8 mouse cellular contexts compared by ENCODE assay signal in genomic region chr2:35978276-35978933, GRCm38 (mm10). TPM values are rescaled to one million over a fixed set of nuclear protein-coding genes. Genes with fewer than 3 reads are reported as not detected.
DNase-seq lines count a peak whose midpoint lies in the region; ATAC-seq and TF ChIP-seq lines count a peak whose summit lies in the region.

No protein-coding gene starts in this region.

- peak overlapping the region; percentile 87 for H3K4me2 ChIP-seq in kidney, embryonic 14.5 days (replicated peaks; ENCODE audit: low read depth, low read length)
- peak overlapping the region; percentile 99 for H3K4me2 ChIP-seq in lung, postnatal 0 days (replicated peaks; ENCODE audit: low read depth, low read length)
- H3K4me2 ChIP-seq in stomach, embryonic 15.5 days: peak overlapping the region; percentile 90

- no peak for ATAC-seq in kidney, embryonic 14.5 days (ENCODE audit: low FRiP score, low TSS enrichment)
- peak; percentile 18 for ATAC-seq in lung, postnatal 0 days
- no peak for ATAC-seq in stomach, embryonic 15.5 days (ENCODE audit: insufficient read depth, low FRiP score, low read depth)

- WGBS in kidney, embryonic 14.5 days: 22% methylated on average over 15 of the region's 15 CpGs
- WGBS in lung, postnatal 0 days: 9% methylated on average over 15 of the region's 15 CpGs
- 21% methylated on average over 15 of the region's 15 CpGs for WGBS in stomach, embryonic 15.5 days

- H3K36me3 ChIP-seq in kidney, embryonic 14.5 days (ENCODE audit: control insufficient read depth, insufficient read depth, low read length): no peaks in the 10 kb centered on the region
- no peaks in the 10 kb centered on the region for H3K36me3 ChIP-seq in lung, postnatal 0 days (ENCODE audit: insufficient read depth, low read length)
- H3K36me3 ChIP-seq in stomach, embryonic 15.5 days: no peaks in the 10 kb centered on the region

- DNase-seq in retina, postnatal 1 day: peak; percentile 38
- no peak for DNase-seq in retina, embryonic 14.5 days (ENCODE audit: low spot score)
- peak; percentile 62 for DNase-seq in ZHBTc4 (ENCODE audit: low read depth, low spot score)
- peak; percentile 73 for DNase-seq in lung, postnatal 0 days (ENCODE audit: low spot score)
- no peak for DNase-seq in testis, postnatal 14 days (ENCODE audit: low spot score)

- peak overlapping the region; percentile 72 for H3K4me3 ChIP-seq in embryonic fibroblast, embryonic 13.5 days (ENCODE audit: insufficient read depth, low read length)
- H3K4me3 ChIP-seq in kidney, embryonic 14.5 days (ENCODE audit: low read length): peak overlapping the region; percentile 83
- H3K4me3 ChIP-seq in lung, postnatal 0 days (ENCODE audit: low read depth, low read length): peak overlapping the region; percentile 88
- H3K4me3 ChIP-seq in stomach, embryonic 15.5 days (replicated peaks): peak overlapping the region; percentile 85

- 0 out of 2 replicates have a peak, but pooled peaks have one; percentile 7 for TF ChIP-seq POLR2A in embryonic fibroblast, embryonic 13.5 days (IDR thresholded peaks at IDR 0.05; ENCODE audit: low read depth, low read length)

- H3K27me3 ChIP-seq in kidney, embryonic 14.5 days (ENCODE audit: control insufficient read depth, insufficient read depth, low read length): no peaks in the 10 kb centered on the region
- H3K27me3 ChIP-seq in lung, postnatal 0 days (replicated peaks; ENCODE audit: insufficient read depth, low read length): no peaks in the 10 kb centered on the region
- H3K27me3 ChIP-seq in stomach, embryonic 15.5 days (replicated peaks): no peaks in the 10 kb centered on the region

- TF ChIP-seq CTCF in embryonic fibroblast, embryonic 13.5 days (IDR thresholded peaks at IDR 0.05; ENCODE audit: borderline replicate concordance, insufficient read depth, low read length): no peak
- TF ChIP-seq CTCF in lung, postnatal 0 days (IDR thresholded peaks at IDR 0.05): no peak

- H3K9ac ChIP-seq in kidney, embryonic 14.5 days (ENCODE audit: low read depth, low read length): peak overlapping the region; percentile 88
- peak overlapping the region; percentile 77 for H3K9ac ChIP-seq in lung, postnatal 0 days (replicated peaks; ENCODE audit: low read depth)
- peak overlapping the region; percentile 74; the same call in 1 of the 2 replicates for H3K9ac ChIP-seq in stomach, embryonic 15.5 days

- H3K4me1 ChIP-seq in embryonic fibroblast, embryonic 13.5 days (ENCODE audit: control insufficient read depth, insufficient read depth, low read length): no peaks in the 10 kb centered on the region
- no peaks in the 10 kb centered on the region for H3K4me1 ChIP-seq in kidney, embryonic 14.5 days (ENCODE audit: control insufficient read depth, insufficient read depth, low read length)
- peaks cover 13% of the 10 kb centered on the region; the same call in 1 of the 2 replicates for H3K4me1 ChIP-seq in lung, postnatal 0 days (ENCODE audit: insufficient read depth, low read depth, low read length)
- no peaks in the 10 kb centered on the region for H3K4me1 ChIP-seq in stomach, embryonic 15.5 days

- H3K9me3 ChIP-seq in kidney, embryonic 14.5 days (ENCODE audit: control insufficient read depth, low read length): no peaks in the 10 kb centered on the region
- no peaks in the 10 kb centered on the region for H3K9me3 ChIP-seq in lung, postnatal 0 days (ENCODE audit: low read length)
- no peaks in the 10 kb centered on the region for H3K9me3 ChIP-seq in stomach, embryonic 15.5 days

- H3K27ac ChIP-seq in embryonic fibroblast, embryonic 13.5 days (ENCODE audit: insufficient read depth, low read length): no peak overlapping the region
- H3K27ac ChIP-seq in kidney, embryonic 14.5 days (ENCODE audit: low read depth, low read length): no peak overlapping the region
- peak overlapping the region; percentile 90 for H3K27ac ChIP-seq in lung, postnatal 0 days (ENCODE audit: low read length)
- peak overlapping the region; percentile 9; the same call in 1 of the 2 replicates for H3K27ac ChIP-seq in stomach, embryonic 15.5 days

- TF ChIP-seq EP300 in lung, postnatal 0 days (IDR thresholded peaks at IDR 0.05): no peak

RNA-seq across cellular contexts. Expression of gene Ttll11, which starts 1.3 kb away (rescaled TPM):
- 4.6 and 4.9 TPM in 2 replicates for polyA plus RNA-seq in embryonic fibroblast, embryonic 13.5 days (2011; ENCODE audit: insufficient read length, low read depth, missing spikeins)
- polyA plus RNA-seq in kidney, embryonic 14.5 days (2014; fragmentation: Nextera tagmentation; extraction: Ambion mirVana): 0.58 and 1.0 TPM in 2 replicates
- polyA plus RNA-seq in lung, postnatal 0 days (2015; fragmentation: Nextera tagmentation; extraction: Ambion mirVana): 1.7 and 2.1 TPM in 2 replicates
- 0.55 and 0.65 TPM in 2 replicates for polyA plus RNA-seq in stomach, embryonic 15.5 days (2015; fragmentation: Nextera tagmentation; extraction: Ambion mirVana)

Comparison
In these comparisons a context has a peak if more than half of its experiments do, and no peak if none do; other contexts are left out.
1. DNase-seq: peak in retina, postnatal 1 day (single experiment), ZHBTc4 (single experiment) and lung, postnatal 0 days (single experiment); none in retina, embryonic 14.5 days (single experiment) and testis, postnatal 14 days (single experiment).
2. H3K27ac ChIP-seq: peak in lung, postnatal 0 days (single experiment) and stomach, embryonic 15.5 days (single experiment); none in embryonic fibroblast, embryonic 13.5 days (single experiment) and kidney, embryonic 14.5 days (single experiment).
3. Peak in every context shown above with its lines, with median percentiles within 50 percentile points of each other: H3K4me3 ChIP-seq, H3K4me2 ChIP-seq and H3K9ac ChIP-seq.